Mouse (Mus musculus): ENCODE data around the gene Ash1l.

DNA sequence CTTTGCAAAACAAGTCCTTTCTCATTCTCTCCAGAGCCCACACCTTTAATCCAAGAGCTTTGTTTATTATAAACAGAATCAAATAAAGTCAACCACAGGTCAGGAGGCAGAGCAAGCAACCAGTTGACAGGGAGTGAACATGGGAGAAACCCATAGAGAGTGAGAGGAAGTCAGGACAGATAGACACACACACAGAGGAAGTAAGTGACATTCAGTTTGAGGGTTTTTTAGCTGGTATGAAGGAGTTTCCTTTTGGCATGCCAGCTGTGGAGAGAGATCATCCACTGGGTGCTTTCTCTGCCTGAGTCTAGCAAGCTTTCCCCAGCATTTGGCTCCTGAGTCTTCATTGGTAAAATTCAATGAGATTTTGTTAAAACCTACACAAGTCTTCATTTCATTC, 156.5 kb downstream of the Ash1l start:
- TF ChIP-seq CTCF (IDR thresholded peaks at IDR 0.05; ENCODE audit: extremely low read depth, insufficient read length, insufficient replicate concordance, low read depth, low read length) (no peak), POLR2A (IDR thresholded peaks at IDR 0.05; ENCODE audit: low read depth, low read length) (no peak)
